Mouse (Mus musculus) thymus, postnatal 25 days (tissue): ENCODE measurements at regions not wholly inside any gene's neighbourhood (a gene's known extent, or its start where the extent isn't known, plus 50 kb on each side); places are given as distances from the start of the nearest gene placed in this dataset.

Source experiments
- DNase-seq: peaks from one replicate; pipeline ENCODE4 v3.0.0; 2022

DNA sequence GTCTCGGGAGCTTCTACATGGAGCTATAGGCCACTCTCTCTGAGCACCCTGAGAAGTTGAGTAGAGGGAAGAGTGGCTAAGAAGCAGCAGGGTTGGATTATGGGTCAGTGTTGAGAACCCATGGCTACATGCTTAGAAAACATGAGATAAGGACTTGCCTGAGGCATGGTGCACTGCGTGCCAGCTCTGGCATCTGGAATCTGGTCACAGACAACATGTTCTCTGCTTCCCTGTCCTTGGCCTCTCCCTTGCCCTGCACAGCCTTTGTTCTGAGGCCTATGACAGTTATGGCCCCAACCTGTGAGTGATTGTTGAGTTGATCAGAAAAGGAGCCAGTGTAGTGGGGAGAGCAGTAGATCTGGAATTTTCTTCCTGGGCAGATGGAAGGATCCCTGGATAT is 409.1 kb upstream of the Cdh4 start:
- DNase-seq: no peak

DNA sequence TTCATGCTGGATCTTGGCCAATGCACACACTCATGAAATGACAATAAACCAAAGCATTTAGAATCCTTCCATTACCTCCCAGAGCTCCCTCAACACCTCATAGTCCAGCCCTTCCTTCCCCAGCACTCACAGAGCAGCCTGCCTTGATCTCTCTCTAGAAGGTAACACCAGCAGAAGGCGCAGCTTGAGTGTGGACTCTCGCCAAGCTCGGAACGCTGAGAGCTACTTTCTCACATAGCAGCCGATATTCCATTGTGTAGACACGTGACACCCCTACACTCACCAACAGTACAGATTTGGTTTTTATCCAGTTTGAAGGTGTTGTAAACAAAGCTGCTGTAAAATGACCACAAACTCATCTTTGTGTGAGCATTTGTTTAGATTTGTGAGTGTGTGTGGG is 406.8 kb upstream of the Cdh4 start:
- DNase-seq: no peak

DNA sequence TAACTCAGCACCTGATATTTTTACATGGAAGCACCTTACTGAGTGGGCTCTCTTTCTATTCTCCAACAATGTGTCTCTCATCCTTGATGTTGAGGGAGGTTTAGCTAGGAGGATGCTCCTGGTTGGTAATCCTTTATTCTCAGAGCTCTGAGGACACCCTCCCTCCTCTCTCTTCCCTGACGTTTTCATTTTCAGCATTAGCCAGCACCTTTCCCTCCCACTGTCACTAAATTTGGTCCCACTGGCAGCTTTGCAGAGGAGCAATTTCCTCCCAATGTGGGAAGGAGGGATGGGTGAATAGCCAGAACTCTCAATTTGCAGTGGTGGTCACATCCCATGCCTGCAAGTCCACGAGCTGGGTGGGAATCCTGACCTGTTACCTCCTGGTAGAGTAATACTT is 402.5 kb upstream of the Cdh4 start:
- no peak for DNase-seq

DNA sequence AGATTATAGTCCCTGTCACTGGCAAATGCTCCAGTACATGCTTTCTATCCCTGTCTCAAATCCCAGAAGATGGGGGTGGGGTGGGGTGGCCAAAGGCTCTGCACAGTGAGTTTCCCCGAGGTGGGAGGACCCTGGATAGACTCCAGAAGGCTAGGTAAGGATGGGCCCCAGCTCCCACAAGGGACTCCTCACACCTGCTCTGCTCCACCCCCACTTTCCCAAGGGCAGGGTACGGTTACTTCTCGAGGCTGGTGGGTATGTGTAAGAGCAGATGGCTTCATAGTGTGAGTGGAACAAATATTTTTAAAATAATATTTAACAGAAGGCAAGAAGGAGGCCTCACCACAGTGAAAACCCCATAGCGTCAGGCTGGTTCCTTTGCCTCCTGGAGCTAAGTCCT is 398.6 kb upstream of the Cdh4 start:
- no peak for DNase-seq

DNA sequence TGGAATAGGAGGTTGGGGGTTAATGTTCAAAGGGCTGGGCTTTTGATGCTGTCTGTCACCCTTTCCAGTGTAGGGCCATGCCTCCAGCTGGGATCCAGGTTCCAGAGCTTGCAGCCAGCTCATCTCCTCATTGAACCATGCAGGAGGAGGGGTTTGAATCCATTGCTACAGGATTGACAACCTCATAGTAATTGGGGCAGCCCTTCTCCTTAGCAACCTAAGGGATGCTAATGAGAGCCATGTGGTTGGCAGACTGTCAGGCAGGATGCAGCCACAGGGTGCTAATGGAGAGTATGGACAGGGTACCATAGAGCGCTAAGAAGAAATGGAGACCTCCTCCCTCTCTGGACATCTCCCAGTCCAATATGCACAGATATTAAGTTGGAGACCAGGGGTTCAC is 396.9 kb upstream of the Cdh4 start:
- no peak for DNase-seq

DNA sequence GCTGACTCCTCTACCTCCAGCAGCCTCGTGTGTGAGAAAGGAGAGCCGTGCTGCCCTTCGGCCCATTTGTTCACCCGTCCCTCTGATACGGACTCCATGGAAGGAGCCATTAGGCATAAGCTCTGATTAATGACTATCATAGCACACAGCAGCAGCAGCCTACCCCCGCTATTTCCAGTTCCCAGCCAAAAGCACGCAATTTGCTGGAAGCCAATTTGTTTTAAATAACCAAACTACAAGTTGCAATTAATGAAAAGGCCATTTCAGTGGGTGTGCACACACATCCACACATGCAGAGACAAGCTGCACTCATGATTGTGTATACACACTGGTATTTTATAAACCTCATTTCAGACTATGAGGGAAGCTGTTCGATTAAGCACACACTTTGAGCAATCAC is 387.8 kb upstream of the Cdh4 start:
- DNase-seq: no peak

DNA sequence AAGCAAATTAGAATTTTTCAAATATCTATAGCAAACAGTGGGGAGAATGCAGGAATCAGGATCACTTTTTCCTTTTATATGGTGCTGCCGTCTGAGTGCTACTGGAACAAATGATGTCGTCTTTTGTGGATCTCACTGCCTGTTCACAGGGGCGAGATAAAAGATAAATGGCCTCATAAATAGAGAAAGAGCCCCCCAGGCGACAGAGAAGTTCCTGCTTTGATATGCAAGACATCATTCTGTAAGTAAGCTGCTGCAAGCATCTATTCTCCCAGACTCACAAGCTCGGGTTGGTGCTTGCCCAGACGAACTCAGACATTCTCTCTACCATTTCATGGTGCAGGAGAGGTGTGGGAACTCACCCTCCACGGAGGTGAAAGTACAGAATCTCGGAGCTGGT is 377.6 kb upstream of the Cdh4 start:
- DNase-seq: no peak

DNA sequence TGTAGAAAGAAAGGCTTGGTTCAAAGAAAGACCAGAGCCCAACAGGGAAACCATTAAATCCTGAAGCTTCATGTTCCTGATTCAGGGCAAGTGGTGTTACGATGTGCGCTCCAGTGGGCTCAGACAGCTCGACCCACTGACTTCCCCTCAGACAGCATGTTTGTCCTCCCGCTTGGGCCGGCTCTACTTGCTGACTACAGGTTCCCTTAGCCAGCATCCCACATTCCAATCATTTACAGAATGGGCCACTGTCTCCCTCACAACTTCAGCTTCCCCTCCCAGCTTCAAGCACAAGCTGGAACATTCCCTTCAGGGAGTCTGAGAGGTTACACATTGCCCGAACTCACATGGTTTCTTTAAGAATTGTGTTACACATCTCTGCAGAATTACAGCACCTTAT is 372.7 kb upstream of the Cdh4 start:
- DNase-seq: no peak

DNA sequence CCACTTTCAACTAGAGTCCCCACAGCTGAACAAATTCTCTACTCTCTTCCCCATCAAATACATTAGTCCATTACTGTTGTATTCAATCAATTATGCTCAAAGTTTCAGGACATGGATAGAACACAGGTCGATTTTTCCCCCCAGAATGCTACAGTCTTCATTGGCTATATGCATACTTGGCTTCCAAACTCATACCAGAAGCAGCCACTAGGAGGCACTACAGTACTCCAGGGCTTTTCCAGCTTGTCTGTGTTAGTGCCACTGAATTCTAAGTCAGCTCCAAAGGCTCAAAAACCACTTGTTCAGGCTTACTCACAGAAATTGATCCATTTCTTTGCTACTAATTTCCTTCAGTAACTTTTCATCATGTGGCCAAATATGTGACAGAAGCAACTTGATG is 371.9 kb upstream of the Cdh4 start:
- no peak for DNase-seq

DNA sequence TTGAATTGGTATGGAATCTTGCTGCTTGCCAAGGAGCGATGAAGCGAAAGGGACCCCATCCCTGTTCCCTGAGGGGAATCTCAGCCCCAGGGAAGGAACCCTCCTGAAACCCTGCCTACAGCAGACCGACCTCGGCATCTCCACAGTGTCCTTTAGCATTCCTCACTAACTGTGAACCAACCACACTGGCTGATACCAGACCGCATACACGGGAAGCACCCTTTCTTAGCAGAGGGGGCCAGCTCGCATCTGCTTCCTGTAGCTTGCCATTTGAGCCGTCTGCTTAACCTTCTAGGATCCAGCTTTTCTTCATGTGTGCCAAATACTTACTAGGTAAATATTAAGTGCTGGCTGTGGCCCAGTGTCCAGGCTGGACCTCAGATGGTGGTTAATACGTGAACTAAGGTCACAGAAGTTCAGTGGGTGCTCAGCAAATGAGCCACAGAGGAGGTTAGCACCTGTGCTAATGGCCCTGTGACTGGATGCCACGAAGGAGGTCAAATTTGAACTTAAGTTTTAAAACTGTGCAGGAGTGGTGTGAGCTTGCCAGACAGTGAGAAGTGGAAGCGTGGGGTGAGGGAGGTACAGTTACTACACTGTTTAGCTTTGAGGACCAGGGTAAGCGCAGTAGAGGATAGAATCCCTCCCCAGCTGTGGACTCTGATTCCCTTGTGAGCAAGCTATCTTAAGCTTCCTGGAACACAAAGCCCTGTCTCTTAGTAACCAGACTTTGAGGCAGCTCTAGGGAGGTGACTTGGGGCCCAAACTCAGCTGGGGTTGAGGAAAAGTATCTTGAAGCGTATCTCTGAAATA is 361.6 kb upstream of the Cdh4 start:
- DNase-seq: no peak

DNA sequence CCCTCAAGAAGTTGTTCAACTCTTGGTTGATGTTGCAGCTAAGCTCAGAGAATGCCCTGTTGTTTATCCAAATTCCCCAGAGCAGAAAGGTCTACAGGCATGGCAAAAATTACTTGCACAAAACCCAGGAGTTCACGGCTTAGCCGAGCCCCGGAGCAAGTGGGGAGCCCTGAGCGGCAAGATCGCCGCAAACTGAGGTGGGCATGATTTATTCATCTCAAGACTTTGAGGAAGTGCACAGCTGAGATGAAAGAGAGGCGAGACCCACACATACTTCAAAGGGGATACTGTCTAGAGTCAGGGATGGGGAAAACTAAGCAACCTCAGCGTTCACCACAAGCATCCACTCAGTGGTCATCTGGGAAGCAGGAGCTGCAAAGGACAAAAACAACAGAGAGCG is 355.3 kb upstream of the Cdh4 start:
- DNase-seq: no peak

DNA sequence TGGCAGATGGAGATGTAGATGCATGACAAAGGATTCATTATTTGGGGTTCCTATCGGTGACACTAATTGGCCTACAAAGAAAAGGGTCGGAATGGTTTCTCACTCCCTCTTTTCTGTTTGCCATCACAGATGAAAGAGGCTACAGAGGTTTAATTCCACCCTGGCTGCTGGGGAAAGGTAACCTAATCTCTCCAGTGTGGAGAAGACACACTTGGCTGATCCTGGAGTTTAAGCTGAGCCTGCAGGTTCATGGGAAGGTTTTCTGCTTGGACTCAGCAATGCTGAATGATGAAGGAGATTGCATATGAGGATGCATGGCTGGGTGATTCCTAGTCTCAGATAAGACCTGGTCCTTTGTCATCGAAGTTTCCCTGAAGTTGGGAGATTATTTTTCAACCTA is 350.8 kb upstream of the Cdh4 start:
- DNase-seq: no peak

DNA sequence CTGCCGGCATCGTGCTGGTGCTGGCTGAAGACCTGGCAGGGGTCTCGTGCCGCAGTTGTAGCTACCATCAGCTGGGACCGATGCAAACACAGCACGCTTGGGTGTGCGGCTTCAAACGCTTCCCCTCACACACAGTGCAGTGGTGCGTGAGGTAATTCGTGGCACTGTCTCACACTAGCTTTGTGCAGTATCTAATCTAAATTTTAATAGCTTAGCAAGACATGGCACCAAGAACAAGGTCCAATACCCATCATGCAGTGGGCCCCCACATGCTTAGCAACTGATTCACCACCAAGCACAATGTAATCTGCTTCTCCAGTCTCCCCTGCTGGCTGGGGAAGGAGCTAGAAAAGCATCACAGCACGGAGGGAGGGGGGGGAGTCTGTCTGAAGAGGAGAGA is 348.2 kb upstream of the Cdh4 start:
- DNase-seq: no peak

DNA sequence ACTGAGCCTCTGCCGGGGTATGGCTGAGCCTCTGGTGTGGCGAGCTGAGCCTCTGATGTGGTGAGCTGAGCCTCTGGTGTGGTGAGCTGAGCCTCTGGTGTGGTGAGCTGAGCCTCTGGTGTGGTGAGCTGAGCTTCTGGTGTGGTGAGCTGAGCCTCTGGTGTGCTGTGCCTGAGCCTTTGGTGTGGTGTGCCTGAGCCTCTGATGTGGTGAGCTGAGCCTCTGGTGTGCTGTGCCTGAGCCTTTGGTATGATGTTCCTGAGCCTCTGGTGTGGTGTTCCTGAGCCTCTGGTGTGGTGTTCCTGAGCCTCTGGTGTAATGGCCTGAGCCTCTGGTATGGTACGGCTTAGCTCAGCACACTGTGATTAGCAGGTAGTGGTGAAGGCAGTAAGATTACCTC is 346.2 kb upstream of the Cdh4 start:
- DNase-seq: peak; percentile 21

DNA sequence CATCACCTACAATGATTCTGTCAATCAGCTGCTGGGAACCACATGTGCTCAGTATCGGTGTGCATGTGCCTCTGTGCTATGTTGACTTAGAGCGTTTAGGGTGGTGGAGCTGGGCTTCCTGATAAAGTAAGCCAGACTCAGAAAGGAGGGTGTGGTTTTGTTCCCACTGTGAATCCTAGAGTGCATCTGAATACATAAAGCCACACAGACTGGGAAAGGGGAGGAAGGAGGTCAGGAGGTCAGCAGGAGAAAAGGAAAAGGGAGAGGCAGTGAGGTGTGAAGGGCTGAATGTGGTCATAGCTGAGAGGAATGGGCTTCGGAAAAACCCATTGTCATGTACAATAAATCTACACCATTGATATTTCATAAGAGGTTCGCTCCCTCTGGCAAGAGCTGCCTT is 345.4 kb upstream of the Cdh4 start:
- no peak for DNase-seq

DNA sequence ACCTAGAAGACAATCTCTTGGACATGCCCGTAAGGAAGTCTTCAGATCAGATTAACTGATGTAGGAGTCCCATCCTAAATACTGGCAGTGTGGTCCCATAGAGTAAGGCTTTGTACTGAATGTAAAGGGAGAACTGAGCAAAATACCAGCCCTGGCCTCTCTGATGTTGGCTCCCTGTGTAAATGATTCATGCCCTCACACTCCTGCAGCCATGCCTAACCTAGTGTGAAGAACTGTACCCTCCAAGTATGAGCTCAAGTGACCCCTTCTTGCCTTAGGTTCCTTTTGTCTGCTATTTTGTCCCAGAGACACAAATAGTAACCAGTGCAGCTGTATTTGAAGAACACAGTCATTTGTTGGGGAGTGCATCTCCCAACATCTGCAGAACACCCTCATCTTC is 342.4 kb upstream of the Cdh4 start:
- DNase-seq: no peak

DNA sequence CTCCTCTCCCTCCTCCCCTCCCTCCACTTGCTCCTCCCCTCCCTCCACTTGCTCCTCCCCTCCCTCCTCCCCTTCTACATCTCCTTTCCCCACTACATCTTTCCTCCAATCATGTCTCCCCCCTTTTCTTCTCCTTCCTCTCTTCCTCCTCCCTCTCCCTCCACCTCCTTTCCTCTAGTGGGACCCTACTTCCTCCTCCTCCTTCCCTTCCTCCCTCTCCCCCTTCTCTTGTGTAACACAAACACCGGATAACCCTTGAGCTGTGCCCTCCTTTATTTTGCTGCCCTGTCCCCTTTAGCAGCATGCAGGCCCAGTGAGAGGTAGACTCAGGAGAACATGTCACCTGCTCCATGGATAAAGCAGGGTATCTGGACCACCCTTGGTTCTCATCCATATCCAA is 339.1 kb upstream of the Cdh4 start:
- DNase-seq: no peak

DNA sequence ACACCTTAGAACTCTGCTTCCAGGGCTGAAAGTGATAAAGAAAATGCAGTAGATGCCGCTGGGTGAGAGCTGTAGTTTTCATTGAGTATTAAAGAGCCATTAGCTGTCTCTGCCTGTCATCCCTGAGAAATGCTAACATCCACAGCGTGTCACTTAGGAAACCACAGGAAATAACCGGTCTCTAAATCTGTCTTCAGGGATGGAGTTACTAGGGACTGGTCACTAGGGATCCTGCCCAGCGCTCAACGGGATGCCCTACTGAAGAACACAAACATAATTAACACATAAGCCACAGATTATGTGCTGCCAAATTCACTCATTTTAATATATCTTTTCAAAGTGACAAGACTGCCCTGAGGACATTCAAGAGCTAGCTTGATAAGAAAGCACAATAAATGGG is 329.3 kb upstream of the Cdh4 start:
- no peak for DNase-seq

DNA sequence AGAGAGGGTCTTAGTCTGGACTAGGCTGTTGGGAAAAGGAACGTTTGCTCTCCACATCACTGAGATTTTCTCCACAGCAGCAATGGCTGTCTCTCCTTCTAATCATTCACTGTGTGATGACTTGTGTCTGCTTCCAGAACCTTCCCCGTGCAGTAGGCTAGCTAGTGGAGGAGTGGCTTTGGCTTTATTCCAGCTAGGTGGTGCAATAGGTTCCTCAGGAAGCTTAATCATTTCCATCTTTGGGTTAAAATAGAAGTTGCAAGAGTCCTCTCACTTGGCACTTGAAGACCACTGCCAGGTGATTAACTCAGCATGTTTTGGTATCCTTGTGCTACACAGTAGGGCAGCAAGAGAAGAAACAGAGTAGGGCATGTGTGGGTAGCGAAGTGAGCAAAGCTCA is 314.2 kb upstream of the Cdh4 start:
- DNase-seq: no peak

DNA sequence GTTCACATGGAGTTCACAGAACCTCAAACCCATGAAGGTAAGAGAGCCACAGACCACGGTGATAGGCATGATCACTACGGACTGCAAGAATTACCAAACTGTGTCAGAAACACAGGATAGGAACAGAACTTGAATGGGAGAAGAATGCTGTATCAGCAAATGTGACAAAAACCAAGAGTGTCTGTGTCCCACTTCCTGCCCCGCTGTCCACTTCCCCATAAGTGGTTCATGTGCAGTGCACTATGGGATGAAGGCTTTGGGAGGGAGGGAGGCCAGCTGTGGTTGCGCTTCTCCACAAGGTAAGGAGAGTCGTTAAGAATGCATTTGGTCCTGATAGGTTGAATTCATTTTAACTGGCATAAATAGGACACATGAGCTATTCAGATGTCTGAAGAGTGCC is 313.8 kb upstream of the Cdh4 start:
- DNase-seq: no peak

DNA sequence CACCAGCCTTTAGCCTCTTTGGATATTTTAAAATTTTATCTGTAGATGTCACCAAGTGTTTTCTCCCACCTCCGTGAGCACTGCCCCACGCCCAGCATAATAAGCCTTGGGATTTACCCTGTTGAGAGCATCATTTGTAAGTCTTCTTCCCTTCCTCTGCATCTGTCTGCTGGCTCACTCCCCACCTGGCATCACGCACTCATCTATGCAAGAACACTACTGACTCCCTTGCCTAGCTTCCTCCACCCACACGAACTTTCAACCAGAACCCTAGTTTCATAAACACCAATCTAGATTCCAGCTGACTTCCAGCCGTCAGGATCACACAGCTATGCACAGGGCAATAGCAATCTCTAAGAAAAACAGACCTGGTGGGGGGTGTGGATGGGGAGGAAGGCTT is 311.2 kb upstream of the Cdh4 start:
- no peak for DNase-seq

DNA sequence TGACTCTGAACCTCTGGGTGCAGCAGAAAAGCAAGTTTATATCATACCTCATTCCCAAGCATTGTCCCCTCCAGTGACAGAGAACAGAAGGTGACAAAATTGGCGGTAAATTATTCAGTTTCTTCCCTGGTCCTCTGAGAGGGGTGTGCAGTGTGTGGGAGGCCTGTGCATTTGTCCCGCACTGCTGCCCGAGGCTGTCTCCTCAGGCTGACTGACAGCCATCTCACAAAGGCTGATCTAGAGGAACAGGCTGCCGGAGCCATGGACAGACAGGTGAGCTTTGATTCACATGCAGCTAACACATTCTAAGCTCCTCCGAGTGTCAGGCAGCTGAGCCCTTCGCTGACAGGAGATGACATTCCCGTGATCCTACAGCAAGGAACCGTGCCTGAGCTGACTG is 299.9 kb upstream of the Cdh4 start:
- no peak for DNase-seq

DNA sequence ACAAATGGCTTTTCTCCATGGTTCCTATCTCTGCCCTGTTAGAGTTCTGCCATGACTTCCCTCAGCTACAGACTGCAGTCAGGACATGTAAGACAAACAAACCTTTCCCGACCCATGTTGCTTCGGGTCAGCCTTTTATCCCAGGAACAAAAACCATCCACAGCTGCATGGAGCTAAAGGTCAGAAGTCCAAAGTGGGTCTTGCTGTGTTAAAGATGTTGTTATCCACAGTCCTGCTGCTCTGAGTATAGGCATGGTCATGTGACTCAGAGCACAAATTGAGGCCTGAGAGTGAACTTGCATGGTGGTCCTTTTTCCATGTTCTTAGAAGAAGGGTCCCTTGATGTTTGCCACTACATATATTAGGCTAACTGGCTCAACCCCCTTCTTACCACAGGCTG is 296.5 kb upstream of the Cdh4 start:
- DNase-seq: no peak

DNA sequence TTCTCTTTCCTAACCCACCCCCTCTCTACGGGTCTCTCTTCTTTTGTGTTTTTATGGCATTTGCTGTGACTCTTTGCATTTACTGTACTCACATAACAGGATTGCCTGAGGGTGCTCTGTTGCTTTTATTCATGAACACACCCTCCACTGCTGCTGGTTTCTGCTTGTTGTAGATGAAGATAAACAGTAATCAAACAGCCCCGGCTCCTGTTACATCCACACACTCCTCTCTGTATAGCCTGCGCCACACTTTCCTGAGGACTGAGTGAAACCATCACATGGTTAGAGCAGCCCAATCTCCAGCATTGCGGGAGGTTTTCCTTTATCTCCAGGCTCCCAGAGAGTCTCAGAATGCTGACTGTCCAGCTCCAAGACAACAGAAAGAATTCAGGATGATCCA is 296.0 kb upstream of the Cdh4 start:
- no peak for DNase-seq

DNA sequence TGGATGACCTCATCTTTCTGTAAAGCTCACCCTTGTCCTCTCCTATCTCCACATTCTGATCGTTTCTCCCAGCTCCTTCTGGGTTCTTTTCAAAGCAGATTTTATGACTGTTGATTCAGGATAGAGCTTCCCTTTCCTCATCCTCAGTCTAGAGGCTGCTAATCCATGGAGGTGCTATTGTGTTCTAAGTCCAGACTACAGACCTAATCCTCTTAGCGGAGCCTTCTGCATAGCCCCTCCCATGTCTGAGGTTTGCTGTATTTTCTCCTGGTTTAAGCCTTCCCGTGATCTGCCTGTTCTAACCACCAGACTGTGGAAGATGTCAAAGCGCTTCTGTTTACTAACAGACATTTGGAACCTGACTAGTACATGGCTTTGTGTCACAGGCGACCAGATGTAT is 294.0 kb upstream of the Cdh4 start:
- no peak for DNase-seq

DNA sequence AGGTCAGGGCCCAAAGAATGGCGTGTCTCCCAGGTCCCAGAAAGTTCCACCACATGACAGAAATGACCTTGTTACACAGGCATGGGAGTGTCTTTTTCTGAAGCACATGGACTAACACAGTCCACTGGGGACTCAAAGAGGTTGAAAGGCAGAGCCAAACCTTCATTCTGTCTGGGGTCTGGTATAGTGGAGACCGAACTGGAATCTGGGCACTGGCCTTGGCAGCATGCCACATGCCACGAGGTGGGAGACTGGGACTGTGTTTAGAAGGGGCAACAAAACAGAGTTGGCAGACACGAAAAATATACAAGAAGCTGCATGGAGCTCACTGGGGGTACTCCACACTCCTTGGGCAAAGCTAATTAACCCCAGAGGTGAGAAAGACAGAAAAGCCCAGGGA is 293.6 kb upstream of the Cdh4 start:
- DNase-seq: no peak
